Mouse (Mus musculus) megakaryocyte, embryonic 14.5 days (primary cell): Measurements from ENCODE around the gene Tmem235.

Experiments
- FLI1 ChIP-seq: IDR thresholded peaks from 2 replicates; pipeline ENCODE4 v1.6.1; 2012; ENCODE audit warnings: low read length, inconsistent platforms, mixed read lengths
- GATA1 ChIP-seq: IDR thresholded peaks from 3 replicates; pipeline ENCODE4 v1.6.1; 2012; ENCODE audit warnings: mixed read lengths, low read length, inconsistent platforms, borderline replicate concordance

DNA sequence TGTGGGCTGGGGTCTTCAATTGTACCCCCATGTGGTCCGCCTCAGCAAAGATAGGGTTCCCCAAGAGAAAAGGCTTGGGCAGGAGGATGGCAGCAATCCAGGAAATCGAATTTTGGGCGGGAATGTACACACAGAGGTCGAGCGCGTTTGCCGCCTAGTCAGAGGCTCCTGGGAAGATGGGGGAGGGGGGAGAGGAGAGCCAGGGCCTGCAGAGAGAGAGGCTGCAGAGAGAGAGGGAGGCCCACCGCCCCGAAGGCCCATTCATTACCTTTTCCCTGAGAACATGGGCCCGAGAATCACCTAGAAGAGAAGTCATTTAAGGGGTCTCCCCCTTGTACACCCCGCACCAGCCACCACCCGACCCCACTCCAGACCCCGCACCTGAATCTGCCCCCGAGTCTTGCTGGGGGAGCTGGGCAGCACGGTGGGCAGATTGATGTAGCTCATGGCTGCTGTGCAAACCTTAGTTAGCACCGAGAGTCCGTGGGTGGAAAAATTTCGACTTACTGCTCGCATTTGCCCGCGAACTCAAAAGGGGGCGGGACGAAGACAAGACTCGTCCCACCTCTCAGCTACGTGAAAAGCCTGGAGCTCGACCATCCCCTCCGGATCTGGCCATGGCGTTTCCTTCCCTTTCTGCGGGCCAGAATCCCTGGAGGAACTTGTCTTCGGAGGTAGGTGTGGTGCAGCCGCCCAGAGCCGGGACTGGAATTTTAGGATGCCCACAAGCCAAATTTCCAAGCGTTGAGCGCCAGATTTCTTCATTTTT, 35.0 kb upstream of the Tmem235 start, which contains the start of the genes Afmid and Tk1:
- no peak; the same call in 1 of the 2 replicates for TF ChIP-seq FLI1
- TF ChIP-seq GATA1 = no peak
